Mouse (Mus musculus): ENCODE results near the gene Hils1. TPM values are rescaled to one million over a fixed set of nuclear protein-coding genes. Genes with fewer than 3 reads are reported as not detected.
"Not testable (repeated sequence)": the region's sequence is repeated elsewhere in the genome, so short reads cannot be mapped to it uniquely, and the experiment has no call there.

Hils1 gene
- polyA plus RNA-seq, 1 experiment, result not detected

DNA sequence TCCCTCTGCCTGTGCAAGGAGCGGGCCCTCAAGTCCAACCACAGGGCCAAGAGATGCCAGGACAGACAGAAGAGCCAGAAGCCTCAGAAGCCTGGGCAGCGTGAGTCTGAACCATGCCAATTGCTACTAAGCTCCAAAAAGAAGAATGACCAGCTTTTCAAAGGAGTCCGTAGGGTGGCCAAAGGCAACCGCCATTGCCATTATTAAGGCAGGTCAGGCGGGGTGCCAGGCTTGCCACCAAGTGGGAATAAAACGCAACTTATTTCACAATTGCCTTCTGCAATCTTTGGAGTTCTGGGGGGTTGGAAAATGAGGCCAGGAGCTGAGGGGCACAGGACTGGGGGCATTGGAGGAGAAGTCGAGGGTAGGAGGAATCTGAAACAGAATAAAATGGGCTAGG lies 794 bp downstream of the Hils1 start:
- H3K4me3 ChIP-seq (ENCODE audit: insufficient read depth, poor library complexity, severe bottlenecking), result no peak overlapping the region
- H3K79me2 ChIP-seq (ENCODE audit: control insufficient read depth, insufficient read depth), result no peaks in the 10 kb centered on the region
- H3K27me3 ChIP-seq (ENCODE audit: control insufficient read depth, insufficient read depth, insufficient read length), result peaks cover 9% of the 10 kb centered on the region
- TF ChIP-seq FOSL1 (IDR thresholded peaks at IDR 0.05; ENCODE audit: insufficient read depth, low read length, poor library complexity, severe bottlenecking) (no peak), MAX (IDR thresholded peaks at IDR 0.05) (no peak), MYOD1 (IDR thresholded peaks at IDR 0.05; ENCODE audit: control insufficient read depth, insufficient read length, low read depth) (no peak), MYOG (IDR thresholded peaks at IDR 0.05; ENCODE audit: control insufficient read depth, extremely low read depth, insufficient read length) (no peak)
- H3ac ChIP-seq (ENCODE audit: control insufficient read depth, insufficient read length, low read depth), result no peak overlapping the region
- H3K36me3 ChIP-seq (ENCODE audit: control insufficient read depth, insufficient read depth), result no peaks in the 10 kb centered on the region
- no peaks in the 10 kb centered on the region for H3K79me3 ChIP-seq (ENCODE audit: low read depth)

DNA sequence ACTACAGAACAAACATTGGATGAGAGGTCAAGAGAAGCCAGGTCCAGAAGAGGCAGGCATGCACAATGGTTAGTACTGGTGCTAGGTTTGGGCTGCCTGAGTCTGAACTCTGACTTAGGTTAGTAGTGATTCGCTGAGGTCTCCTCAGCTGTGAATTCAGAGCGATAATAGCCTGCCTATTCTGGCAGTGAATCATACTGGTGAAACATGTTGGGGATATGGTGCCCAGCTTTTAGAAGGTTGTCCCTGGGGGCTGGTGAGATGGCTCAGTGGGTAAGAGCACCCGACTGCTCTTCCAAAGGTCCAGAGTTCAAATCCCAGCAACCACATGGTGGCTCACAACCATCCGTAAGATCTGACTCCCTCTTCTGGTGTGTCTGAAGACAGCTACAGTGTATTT lies 2.3 kb downstream of the Hils1 start:
- not testable (repeated sequence) for H3K79me2 ChIP-seq (ENCODE audit: control insufficient read depth, insufficient read depth); H3K27me3 ChIP-seq (ENCODE audit: control insufficient read depth, insufficient read depth, insufficient read length); H3K79me3 ChIP-seq (ENCODE audit: low read depth); H3ac ChIP-seq (ENCODE audit: control insufficient read depth, insufficient read length, low read depth); H3K4me3 ChIP-seq (ENCODE audit: insufficient read depth, poor library complexity, severe bottlenecking); H3K36me3 ChIP-seq (ENCODE audit: control insufficient read depth, insufficient read depth)

DNA sequence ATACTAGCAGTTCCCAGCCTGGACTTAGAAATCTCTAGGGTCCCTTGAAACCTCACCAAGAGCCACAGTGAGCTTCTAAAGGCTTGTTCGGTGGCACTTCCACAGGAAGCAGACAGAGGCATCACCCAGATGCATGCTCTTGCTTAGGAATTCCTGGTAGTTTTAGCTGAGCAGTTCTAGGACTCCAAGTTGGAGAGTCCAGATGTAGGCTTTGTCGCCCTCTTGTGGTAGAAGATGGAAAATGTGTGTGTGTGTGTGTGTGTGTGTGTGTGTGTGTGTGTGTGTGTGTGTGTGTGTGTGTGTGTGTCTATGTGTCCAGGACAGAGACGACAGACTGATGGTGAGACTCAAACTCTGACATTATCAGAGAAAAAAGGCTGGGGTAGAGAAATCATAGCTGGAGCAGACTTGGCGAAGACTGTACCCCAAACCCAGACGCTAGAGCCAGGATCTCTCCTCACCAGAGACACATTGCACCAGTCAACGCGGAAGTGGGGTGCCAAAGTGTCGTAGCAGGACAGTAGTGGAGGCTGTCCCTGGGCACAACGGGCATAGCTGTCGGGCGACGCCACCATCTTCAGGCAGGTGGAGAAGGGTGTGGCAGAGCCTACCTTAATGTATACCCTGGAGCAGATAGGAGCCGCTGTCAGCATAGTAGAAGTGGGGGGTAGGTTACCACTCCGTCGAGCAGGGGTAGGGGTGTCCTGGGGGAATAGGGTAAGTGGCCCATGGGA lies 3.0 kb downstream of the Hils1 start:
- Histone ChIP-seq H3K79me3 (ENCODE audit: low read depth) (no peaks in the 10 kb centered on the region), H3K4me3 (ENCODE audit: insufficient read depth, poor library complexity, severe bottlenecking) (no peak overlapping the region), H3K27me3 (ENCODE audit: control insufficient read depth, insufficient read depth, insufficient read length) (peaks cover 9% of the 10 kb centered on the region), H3K36me3 (ENCODE audit: control insufficient read depth, insufficient read depth) (no peaks in the 10 kb centered on the region), H3ac (ENCODE audit: control insufficient read depth, insufficient read length, low read depth) (no peak overlapping the region), H3K79me2 (ENCODE audit: control insufficient read depth, insufficient read depth) (no peaks in the 10 kb centered on the region)
- TF ChIP-seq USF1 (IDR thresholded peaks at IDR 0.05; ENCODE audit: low read depth) (no peak), FOSL1 (IDR thresholded peaks at IDR 0.05; ENCODE audit: insufficient read depth, low read length, poor library complexity, severe bottlenecking) (no peak), CTCF (IDR thresholded peaks at IDR 0.05; ENCODE audit: control insufficient read depth, insufficient read depth, insufficient read length) (peak; percentile 37), MYOD1 (IDR thresholded peaks at IDR 0.05; ENCODE audit: control insufficient read depth, insufficient read length, low read depth) (no peak), MAX (IDR thresholded peaks at IDR 0.05) (no peak)

DNA sequence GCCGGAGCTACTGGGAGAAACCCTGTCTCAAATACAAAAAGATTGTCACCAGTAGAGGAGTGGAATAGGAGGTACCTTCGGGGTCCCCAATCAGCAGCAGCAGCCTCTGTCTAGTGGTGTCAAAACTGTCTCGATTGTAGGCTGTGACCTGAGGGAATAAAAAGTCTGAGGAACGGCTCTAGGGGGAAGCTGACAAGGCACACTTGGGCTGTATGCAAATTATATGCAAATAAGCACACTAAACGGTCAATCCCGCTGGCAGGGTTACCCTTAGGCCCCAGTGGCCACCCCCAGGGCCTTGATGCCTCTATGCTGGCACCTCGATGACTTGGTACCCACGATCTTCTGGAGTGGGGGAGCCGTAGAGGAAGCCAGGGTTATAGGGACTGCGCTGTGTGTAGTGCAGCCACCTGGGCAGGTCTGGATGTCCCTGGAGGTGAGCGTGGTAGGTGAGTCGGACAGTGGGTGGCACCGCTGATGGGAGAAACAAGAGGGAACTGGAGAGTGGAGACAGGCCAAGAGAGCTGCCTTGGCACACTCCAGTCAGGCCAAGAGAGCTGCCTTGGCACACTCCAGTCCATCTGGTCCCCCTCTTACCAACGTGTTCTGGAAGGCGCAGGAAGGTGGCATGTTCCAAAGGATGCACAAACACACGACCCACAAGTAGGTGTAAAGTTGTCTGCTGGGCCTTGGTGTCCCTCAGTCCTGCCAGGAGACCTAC lies 4.7 kb downstream of the Hils1 start:
- H3K79me2 ChIP-seq (ENCODE audit: control insufficient read depth, insufficient read depth), result no peaks in the 10 kb centered on the region
- no peaks in the 10 kb centered on the region for H3K36me3 ChIP-seq (ENCODE audit: control insufficient read depth, insufficient read depth)
- H3K27me3 ChIP-seq (ENCODE audit: control insufficient read depth, insufficient read depth, insufficient read length), result peaks cover 9% of the 10 kb centered on the region
- TF ChIP-seq CEBPB (IDR thresholded peaks at IDR 0.05; ENCODE audit: low read depth) (no peak), FOSL1 (IDR thresholded peaks at IDR 0.05; ENCODE audit: insufficient read depth, low read length, poor library complexity, severe bottlenecking) (no peak), USF1 (IDR thresholded peaks at IDR 0.05; ENCODE audit: low read depth) (no peak), MAX (IDR thresholded peaks at IDR 0.05) (no peak), MYOG (IDR thresholded peaks at IDR 0.05; ENCODE audit: control insufficient read depth, extremely low read depth, insufficient read length) (no peak), MYOD1 (IDR thresholded peaks at IDR 0.05; ENCODE audit: control insufficient read depth, insufficient read length, low read depth) (no peak), CTCF (IDR thresholded peaks at IDR 0.05; ENCODE audit: control insufficient read depth, insufficient read depth, insufficient read length) (no peak)
- no peak overlapping the region for H3ac ChIP-seq (ENCODE audit: control insufficient read depth, insufficient read length, low read depth)
- H3K79me3 ChIP-seq (ENCODE audit: low read depth), result no peaks in the 10 kb centered on the region
- H3K4me3 ChIP-seq (ENCODE audit: insufficient read depth, poor library complexity, severe bottlenecking), result no peak overlapping the region

DNA sequence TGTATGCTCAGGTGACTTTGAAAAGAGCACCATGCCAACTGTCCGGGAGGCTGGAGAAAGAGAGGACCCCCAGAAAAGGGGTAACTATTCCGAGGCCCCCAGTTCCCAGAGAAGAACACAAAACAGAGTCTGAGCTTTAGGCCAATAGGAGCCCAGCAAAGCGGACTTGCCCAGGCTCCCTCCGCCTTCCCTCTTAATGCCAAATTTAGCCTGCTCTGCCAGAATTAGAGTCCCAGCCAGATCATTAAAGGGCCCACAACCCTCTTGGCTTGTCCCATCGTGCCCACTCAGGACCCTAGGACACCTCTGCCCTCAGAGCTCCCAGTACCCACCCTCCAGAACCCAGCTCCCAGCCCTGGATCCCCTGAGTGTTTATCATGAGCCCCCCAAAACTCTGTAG lies 5.5 kb downstream of the Hils1 start:
- H3K79me3 ChIP-seq (ENCODE audit: low read depth), result no peaks in the 10 kb centered on the region
- H3K4me3 ChIP-seq (ENCODE audit: insufficient read depth, poor library complexity, severe bottlenecking), result no peak overlapping the region
- TF ChIP-seq USF1 (IDR thresholded peaks at IDR 0.05; ENCODE audit: low read depth) (no peak), CTCF (IDR thresholded peaks at IDR 0.05; ENCODE audit: control insufficient read depth, insufficient read depth, insufficient read length) (no peak), MYOD1 (IDR thresholded peaks at IDR 0.05; ENCODE audit: control insufficient read depth, insufficient read length, low read depth) (no peak), MAX (IDR thresholded peaks at IDR 0.05) (no peak), CEBPB (IDR thresholded peaks at IDR 0.05; ENCODE audit: low read depth) (no peak), MYOG (IDR thresholded peaks at IDR 0.05; ENCODE audit: control insufficient read depth, extremely low read depth, insufficient read length) (no peak), FOSL1 (IDR thresholded peaks at IDR 0.05; ENCODE audit: insufficient read depth, low read length, poor library complexity, severe bottlenecking) (no peak)
- peaks cover 3% of the 10 kb centered on the region for H3K27me3 ChIP-seq (ENCODE audit: control insufficient read depth, insufficient read depth, insufficient read length)
- no peaks in the 10 kb centered on the region for H3K79me2 ChIP-seq (ENCODE audit: control insufficient read depth, insufficient read depth)
- H3K36me3 ChIP-seq (ENCODE audit: control insufficient read depth, insufficient read depth), result no peaks in the 10 kb centered on the region
- no peak overlapping the region for H3ac ChIP-seq (ENCODE audit: control insufficient read depth, insufficient read length, low read depth)

DNA sequence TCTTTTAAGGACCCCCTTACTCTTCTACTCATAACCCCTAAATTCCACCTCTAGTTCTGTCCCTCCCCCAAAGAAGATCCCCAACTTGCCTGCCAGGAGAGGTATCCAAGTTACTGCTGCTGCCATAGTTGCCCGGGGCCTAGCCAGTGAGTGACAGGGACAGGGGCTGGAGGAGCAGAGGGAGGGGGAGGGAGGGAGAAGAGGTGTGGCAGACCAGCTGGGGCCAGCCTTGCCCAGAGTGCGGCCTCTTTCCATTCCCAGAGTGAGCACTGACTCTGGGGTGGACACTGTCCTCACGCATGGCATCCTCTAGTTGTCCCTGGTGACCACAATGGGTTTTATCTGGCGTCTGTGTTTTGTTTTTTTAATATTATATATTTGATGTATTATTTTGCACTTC lies 5.9 kb downstream of the Hils1 start:
- Histone ChIP-seq H3K79me3 (ENCODE audit: low read depth) (no peaks in the 10 kb centered on the region), H3K36me3 (ENCODE audit: control insufficient read depth, insufficient read depth) (no peaks in the 10 kb centered on the region), H3K4me3 (ENCODE audit: insufficient read depth, poor library complexity, severe bottlenecking) (no peak overlapping the region), H3K27me3 (ENCODE audit: control insufficient read depth, insufficient read depth, insufficient read length) (peaks cover 3% of the 10 kb centered on the region), H3K79me2 (ENCODE audit: control insufficient read depth, insufficient read depth) (no peaks in the 10 kb centered on the region), H3ac (ENCODE audit: control insufficient read depth, insufficient read length, low read depth) (no peak overlapping the region)
- TF ChIP-seq MYOD1 (IDR thresholded peaks at IDR 0.05; ENCODE audit: control insufficient read depth, insufficient read length, low read depth) (peak; percentile 10), FOSL1 (IDR thresholded peaks at IDR 0.05; ENCODE audit: insufficient read depth, low read length, poor library complexity, severe bottlenecking) (no peak), CEBPB (IDR thresholded peaks at IDR 0.05; ENCODE audit: low read depth) (no peak), USF1 (IDR thresholded peaks at IDR 0.05; ENCODE audit: low read depth) (no peak), CTCF (IDR thresholded peaks at IDR 0.05; ENCODE audit: control insufficient read depth, insufficient read depth, insufficient read length) (no peak), MAX (IDR thresholded peaks at IDR 0.05) (no peak), MYOG (IDR thresholded peaks at IDR 0.05; ENCODE audit: control insufficient read depth, extremely low read depth, insufficient read length) (no peak)
